In genomic region chr14:93890519-93891370, GRCm38 (mm10) we compare ENCODE assay signal across 8 mouse cellular contexts. TPM values are rescaled to one million over a fixed set of nuclear protein-coding genes. Genes with fewer than 3 reads are reported as not detected.
DNase-seq lines count a peak whose midpoint lies in the region; ATAC-seq and TF ChIP-seq lines count a peak whose summit lies in the region.

Gene Pcdh9, minus strand, starts transcription at chr14:93890679.

- peak within 1 kb of the TSS; percentile 81 for H3K4me2 ChIP-seq in forebrain, embryonic 15.5 days (replicated peaks)
- H3K4me2 ChIP-seq in liver, embryonic 14.5 days (ENCODE audit: low read depth): peak within 1 kb of the TSS; percentile 44

- peak within 1 kb of the TSS; percentile 55 for H3K4me3 ChIP-seq in forebrain, embryonic 15.5 days
- H3K4me3 ChIP-seq in liver, embryonic 14.5 days (ENCODE audit: insufficient read depth in 1 of 2, low read depth in 2 of 2, low read length in 2 of 2): peak within 1 kb of the TSS; percentile 28 to 46
- peak within 1 kb of the TSS; percentile 75 for H3K4me3 ChIP-seq in olfactory bulb, adult 2 months (ENCODE audit: insufficient read depth, low read depth, low read length)

- TF ChIP-seq CTCF in liver, embryonic 14.5 days (IDR thresholded peaks at IDR 0.05; ENCODE audit: low read depth): no peak
- TF ChIP-seq CTCF in olfactory bulb, adult 2 months (IDR thresholded peaks at IDR 0.05; ENCODE audit: insufficient read depth, low read depth, low read length): no peak; the same call in 1 of the 2 replicates

- peak within 1 kb of the TSS; percentile 63 for H3K9ac ChIP-seq in forebrain, embryonic 15.5 days (replicated peaks)
- H3K9ac ChIP-seq in liver, embryonic 14.5 days (replicated peaks): no peak within 1 kb of the TSS

- peaks cover 37% of the 10 kb centered on the region for H3K4me1 ChIP-seq in forebrain, embryonic 15.5 days
- no peaks in the 10 kb centered on the region for H3K4me1 ChIP-seq in liver, embryonic 14.5 days (replicated peaks; ENCODE audit: control insufficient read depth in 2 of 2, insufficient read depth in 2 of 2, low read length in 1 of 2)
- H3K4me1 ChIP-seq in olfactory bulb, adult 2 months (ENCODE audit: control insufficient read depth, insufficient read depth, low read length): peaks cover 4% of the 10 kb centered on the region; the same call in 1 of the 2 replicates

- no peaks in the 10 kb centered on the region for H3K9me3 ChIP-seq in forebrain, embryonic 15.5 days
- H3K9me3 ChIP-seq in liver, embryonic 14.5 days (ENCODE audit: control insufficient read depth, low read length): no peaks in the 10 kb centered on the region

- WGBS in forebrain, embryonic 15.5 days: under 1% methylated on average over 50 of the region's 50 CpGs
- WGBS in liver, embryonic 14.5 days (ENCODE audit: insufficient replicate concordance): under 1% methylated on average over 50 of the region's 50 CpGs
- WGBS in olfactory bulb, adult 2 months: under 1% methylated on average over 50 of the region's 50 CpGs

- no peaks in the 10 kb centered on the region for H3K27me3 ChIP-seq in forebrain, embryonic 15.5 days
- H3K27me3 ChIP-seq in liver, embryonic 14.5 days (ENCODE audit: control insufficient read depth, insufficient read depth, low read length): peaks cover 19% of the 10 kb centered on the region

- ATAC-seq in forebrain, embryonic 15.5 days (replicated peaks): peak; percentile 98
- ATAC-seq in liver, embryonic 14.5 days (ENCODE audit: insufficient read depth): peak; percentile 53

- intact Hi-C loops in heart, postnatal 10 days (cut with DNase I): no loop called here

- no peaks in the 10 kb centered on the region for H3K36me3 ChIP-seq in forebrain, embryonic 15.5 days
- H3K36me3 ChIP-seq in liver, embryonic 14.5 days (replicated peaks; ENCODE audit: control insufficient read depth, insufficient read depth, low read depth): no peaks in the 10 kb centered on the region

- TF ChIP-seq EP300 in liver, embryonic 14.5 days (IDR thresholded peaks at IDR 0.05; ENCODE audit: low read depth): no peak

- peak; percentile 80 for DNase-seq in 3T3-L1 (ENCODE audit: low read depth, low spot score)
- peak; percentile 94 for DNase-seq in cerebellum, adult 11 months
- peak; percentile 85 to 88 for DNase-seq in heart, postnatal 10 days
- peak; percentile 89 to 93 for DNase-seq in kidney, postnatal 4 days
- DNase-seq in liver, embryonic 14.5 days (ENCODE audit: low read depth in 3 of 3, low spot score in 3 of 3): no peak
- DNase-seq in thymus, postnatal 4 days: peak; percentile 58

- TF ChIP-seq POLR2A in olfactory bulb, adult 2 months (IDR thresholded peaks at IDR 0.05; ENCODE audit: insufficient read depth, low read depth, low read length): peak; percentile 74

- H3K27ac ChIP-seq in forebrain, embryonic 15.5 days (replicated peaks): peak within 1 kb of the TSS; percentile 89
- H3K27ac ChIP-seq in liver, embryonic 14.5 days: no peak within 1 kb of the TSS
- H3K27ac ChIP-seq in olfactory bulb, adult 2 months (ENCODE audit: insufficient read depth, low read depth, low read length): peak within 1 kb of the TSS; percentile 88

RNA-seq across cellular contexts. Expression of gene Pcdh9, which starts in this region (rescaled TPM):
- polyA plus RNA-seq in forebrain, embryonic 15.5 days (2015; fragmentation: Nextera tagmentation; extraction: Ambion mirVana): 131 and 139 TPM in 2 replicates
- total RNA-seq in heart, postnatal 10 days (2021): 1 to 10 TPM; 2.6 to 3.6 TPM
- polyA plus RNA-seq in liver, embryonic 14.5 days (2012; rRNA removed): 0.02 and 0.06 TPM in 2 replicates
- 0.15 and 0.23 TPM in 2 replicates for polyA plus RNA-seq in liver, embryonic 14.5 days (2014; fragmentation: Nextera tagmentation; extraction: Ambion mirVana)
- not detected in 2 replicates for polyA plus RNA-seq in olfactory bulb, adult 2 months (2012; ENCODE audit: insufficient read depth, insufficient read length, low replicate concordance, missing spikeins)

Comparison
In these comparisons a context has a peak if more than half of its experiments do, and no peak if none do; other contexts are left out.
1. Peak in ATAC-seq, H3K4me3 ChIP-seq and H3K4me2 ChIP-seq in liver, embryonic 14.5 days; RNA of the gene not detected or under 1 TPM.
2. DNase-seq: peak in 3T3-L1 (single experiment), cerebellum, adult 11 months (single experiment), heart, postnatal 10 days (2 of 2), kidney, postnatal 4 days (2 of 2) and thymus, postnatal 4 days (single experiment); none in liver, embryonic 14.5 days (0 of 3).
3. Peak in every context shown above with its lines, with median percentiles within 50 percentile points of each other: H3K4me3 ChIP-seq.